Mouse (Mus musculus): ENCODE measurements around the gene Tsga13.

- TF ChIP-seq POLR2A (IDR thresholded peaks at IDR 0.05; ENCODE audit: low read depth, low read length) (no peak), CTCF (IDR thresholded peaks at IDR 0.05; ENCODE audit: extremely low read depth, insufficient read length, insufficient replicate concordance, low read depth, low read length) (no peak)
Measured at GRCm38 (mm10) chr6:30921826-30922225, 6.5 kb upstream of the Tsga13 start.
